Mouse (Mus musculus) spleen, adult 2 months (tissue): ENCODE measurements around the gene Enpp6.

Experiments
- CTCF ChIP-seq: fragments of 200-500 bp; IDR thresholded peaks from 2 replicates; pipeline ENCODE4 v1.5.1; 2011; ENCODE audit warnings: mild to moderate bottlenecking, inconsistent platforms; ENCODE audit not compliant: insufficient read depth, insufficient read length, insufficient replicate concordance; ENCODE audit errors: extremely low read depth
- POLR2A ChIP-seq: fragments of 200-500 bp; IDR thresholded peaks from 2 replicates; pipeline ENCODE4 v1.6.1; 2011; ENCODE audit warnings: low read depth, low read length, inconsistent platforms

- TF ChIP-seq CTCF = no peak
- TF ChIP-seq POLR2A = no peak
These were observed 48.5 kb upstream of the Enpp6 start for GRCm38 (mm10) chr8:46938218-46938617.
